Mouse (Mus musculus): Measurements from ENCODE around the gene Hand1. TPM values are rescaled to one million over a fixed set of nuclear protein-coding genes. Genes with fewer than 3 reads are reported as not detected.

Gene Hand1
- polyA plus RNA-seq (2012; rRNA removed) = not detected in 2 replicates

DNA sequence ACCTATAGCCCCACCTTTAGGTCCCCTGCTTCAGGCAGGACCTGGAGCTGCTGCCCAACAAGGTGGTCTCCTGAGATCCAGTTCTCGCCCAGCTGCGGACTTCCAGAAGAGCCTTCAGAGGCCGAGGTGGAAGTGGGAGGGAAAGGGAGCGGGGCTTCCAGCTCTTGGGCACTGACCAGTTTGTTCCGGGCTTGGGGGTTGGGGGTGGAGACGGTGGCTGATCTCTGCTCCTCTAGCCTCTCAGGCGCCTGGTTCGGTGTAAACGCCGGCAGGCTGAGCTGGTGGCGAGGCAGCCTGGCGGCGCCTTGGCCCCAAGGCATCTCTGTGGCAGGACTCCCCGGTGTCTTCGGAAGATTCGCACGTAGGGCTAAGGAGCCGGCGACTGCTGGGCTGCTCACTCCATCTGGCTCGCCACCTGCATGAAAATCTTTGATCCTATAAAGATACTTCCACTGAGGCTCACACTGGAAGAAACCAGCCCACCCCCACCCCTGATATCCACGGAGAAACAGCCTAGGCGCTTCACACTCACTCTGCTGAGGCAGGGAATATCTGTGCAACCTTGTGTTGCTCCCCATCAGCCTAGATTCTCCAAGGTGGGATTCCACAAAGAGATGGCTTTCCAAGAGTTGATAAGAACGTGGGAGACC is at the start of gene Hand1:
Gene Hand1 (minus strand): TSS at position 267 of the 650 bp plus-strand sequence.
- TF ChIP-seq POLR2A (IDR thresholded peaks at IDR 0.05; ENCODE audit: extremely low read depth, insufficient read depth, low read length) (no peak), CTCF (IDR thresholded peaks at IDR 0.05; ENCODE audit: extremely low read depth, insufficient read depth, low read length) (no peak)
- H3K4me3 ChIP-seq (ENCODE audit: insufficient read depth, low read length) = no peak within 1 kb of the TSS
- H3K4me1 ChIP-seq (ENCODE audit: control insufficient read depth, insufficient read depth, low read length) = no peaks in the 10 kb centered on the region
- no peak within 1 kb of the TSS for H3K27ac ChIP-seq (ENCODE audit: insufficient read depth, low read length)

DNA sequence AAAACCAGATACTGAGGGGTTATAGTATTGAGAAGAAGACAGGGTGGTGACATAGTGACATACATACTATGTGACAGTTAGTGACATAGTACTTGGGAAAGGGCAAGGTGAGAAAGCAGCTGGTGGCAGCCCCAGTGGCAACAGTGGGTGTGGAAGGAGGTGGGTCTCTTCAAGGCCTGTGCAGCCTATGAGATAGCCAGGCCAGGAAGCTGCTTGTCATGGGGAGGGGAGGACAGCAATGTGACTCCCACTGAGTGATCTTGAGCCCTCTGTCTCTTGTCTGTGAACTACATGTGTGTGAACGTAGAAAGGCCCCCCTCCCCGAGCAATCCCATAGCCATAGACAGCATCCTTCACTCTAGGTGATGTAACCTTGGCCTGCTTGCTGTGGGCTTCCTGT is 43.5 kb upstream of the Hand1 start:
- Histone ChIP-seq H3K4me3 (ENCODE audit: insufficient read depth, low read length) (no peak overlapping the region), H3K4me1 (ENCODE audit: control insufficient read depth, insufficient read depth, low read length) (no peaks in the 10 kb centered on the region), H3K27ac (ENCODE audit: insufficient read depth, low read length) (no peak overlapping the region)
- TF ChIP-seq POLR2A (IDR thresholded peaks at IDR 0.05; ENCODE audit: extremely low read depth, insufficient read depth, low read length) (no peak), CTCF (IDR thresholded peaks at IDR 0.05; ENCODE audit: extremely low read depth, insufficient read depth, low read length) (no peak)

DNA sequence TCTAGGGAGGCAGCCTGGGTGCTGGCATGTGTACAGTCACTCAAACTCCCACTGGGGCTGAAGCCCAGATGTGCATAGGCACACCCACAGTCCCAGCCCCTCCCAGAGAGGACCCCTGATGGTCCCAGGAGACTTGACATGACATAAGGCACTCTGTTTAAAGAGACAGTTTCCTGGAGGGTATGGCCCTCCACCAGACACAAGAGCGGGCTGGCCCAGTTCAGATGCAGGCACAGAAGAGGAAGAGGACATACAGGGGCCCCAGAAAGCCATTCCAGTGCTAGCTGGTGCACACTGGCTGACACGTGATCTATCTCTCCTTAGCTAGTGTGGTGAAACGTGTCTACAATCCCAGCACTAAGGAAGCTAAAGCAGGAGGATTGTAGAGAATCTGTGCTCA is 40.4 kb upstream of the Hand1 start:
- TF ChIP-seq CTCF (IDR thresholded peaks at IDR 0.05; ENCODE audit: extremely low read depth, insufficient read depth, low read length) (no peak), POLR2A (IDR thresholded peaks at IDR 0.05; ENCODE audit: extremely low read depth, insufficient read depth, low read length) (no peak)
- no peak overlapping the region for H3K27ac ChIP-seq (ENCODE audit: insufficient read depth, low read length)
- no peak overlapping the region for H3K4me3 ChIP-seq (ENCODE audit: insufficient read depth, low read length)
- H3K4me1 ChIP-seq (ENCODE audit: control insufficient read depth, insufficient read depth, low read length) = no peaks in the 10 kb centered on the region

DNA sequence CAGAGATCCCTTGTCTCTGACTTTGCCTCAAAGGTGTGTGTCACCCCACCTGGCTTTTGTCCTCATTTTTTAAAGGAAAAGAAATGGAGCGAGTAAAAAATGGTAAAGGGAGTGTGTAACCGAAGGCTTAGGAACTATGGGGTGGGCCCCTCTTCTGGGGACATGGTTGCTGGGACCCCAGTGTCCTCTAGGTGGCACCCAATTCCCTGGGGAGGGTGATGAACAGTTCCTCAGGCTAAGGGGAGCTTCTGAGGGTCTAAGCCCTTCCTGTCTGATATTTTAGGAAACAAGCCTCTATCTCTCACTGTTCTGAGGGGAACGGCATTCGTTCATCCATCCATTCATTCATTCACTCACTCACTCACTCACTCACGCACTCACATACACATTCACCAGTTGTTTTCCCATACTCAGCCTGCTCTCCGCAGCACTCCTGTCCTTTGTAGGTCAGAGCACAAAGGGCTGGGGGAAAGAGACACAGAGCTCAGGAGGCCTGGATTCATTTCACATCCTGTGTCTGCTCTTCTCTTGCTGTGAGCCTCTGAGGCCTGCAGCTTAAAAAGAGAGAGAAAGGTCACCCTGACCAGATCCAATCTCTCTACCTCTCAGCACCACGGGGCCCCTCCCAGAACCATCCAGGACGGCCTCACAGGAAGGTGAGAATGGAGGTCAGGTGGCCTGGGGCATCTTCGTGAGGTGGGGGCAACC is 36.3 kb upstream of the Hand1 start:
- no peak for TF ChIP-seq POLR2A (IDR thresholded peaks at IDR 0.05; ENCODE audit: extremely low read depth, insufficient read depth, low read length)
- TF ChIP-seq CTCF (IDR thresholded peaks at IDR 0.05; ENCODE audit: extremely low read depth, insufficient read depth, low read length) = peak; percentile 47
- Histone ChIP-seq H3K4me3 (ENCODE audit: insufficient read depth, low read length) (no peak overlapping the region), H3K27ac (ENCODE audit: insufficient read depth, low read length) (no peak overlapping the region), H3K4me1 (ENCODE audit: control insufficient read depth, insufficient read depth, low read length) (no peaks in the 10 kb centered on the region)

DNA sequence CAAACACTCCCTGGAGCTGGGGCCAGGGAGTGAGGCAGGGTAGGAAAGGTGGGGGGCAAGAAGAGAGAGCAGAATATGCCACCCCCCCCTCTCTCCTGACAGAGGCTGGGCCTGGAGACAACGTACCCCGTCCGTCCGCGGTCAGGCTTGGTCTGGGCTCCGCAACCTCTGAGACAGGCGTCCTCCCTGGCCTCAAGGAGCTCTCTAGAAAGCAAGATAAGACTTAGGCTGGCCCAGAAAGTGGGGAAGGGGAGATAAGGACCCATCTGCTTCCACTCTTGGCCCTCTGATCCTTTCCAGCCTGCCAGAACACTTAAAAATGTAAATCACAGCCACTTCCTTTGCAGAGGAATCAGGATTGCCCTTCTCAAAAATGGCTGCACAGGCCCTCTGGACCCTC is 33.8 kb upstream of the Hand1 start:
- no peaks in the 10 kb centered on the region for H3K4me1 ChIP-seq (ENCODE audit: control insufficient read depth, insufficient read depth, low read length)
- H3K4me3 ChIP-seq (ENCODE audit: insufficient read depth, low read length) = no peak overlapping the region
- no peak overlapping the region for H3K27ac ChIP-seq (ENCODE audit: insufficient read depth, low read length)
- TF ChIP-seq CTCF (IDR thresholded peaks at IDR 0.05; ENCODE audit: extremely low read depth, insufficient read depth, low read length) (no peak), POLR2A (IDR thresholded peaks at IDR 0.05; ENCODE audit: extremely low read depth, insufficient read depth, low read length) (no peak)

DNA sequence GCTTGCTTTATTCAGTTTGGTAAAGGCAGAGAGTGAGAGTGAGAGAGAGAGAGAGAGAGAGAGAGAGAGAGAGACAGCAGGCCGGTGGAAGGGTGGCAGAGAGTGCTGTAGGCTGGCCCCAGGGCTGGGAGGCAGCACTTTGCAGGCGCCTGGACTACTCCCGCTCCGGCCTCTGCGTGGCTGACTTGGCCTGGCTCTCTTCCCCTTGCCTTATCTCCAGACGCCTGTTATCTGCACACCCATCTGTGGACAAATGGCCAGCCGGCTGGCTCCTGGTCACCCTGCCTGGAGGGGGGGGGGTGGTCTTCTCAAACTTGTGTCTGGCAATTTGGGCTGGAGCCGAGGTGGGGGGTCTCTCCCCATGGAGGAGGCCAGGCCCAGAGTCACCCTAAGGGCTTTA is 32.0 kb upstream of the Hand1 start:
- TF ChIP-seq POLR2A (IDR thresholded peaks at IDR 0.05; ENCODE audit: extremely low read depth, insufficient read depth, low read length) = no peak
- no peak for TF ChIP-seq CTCF (IDR thresholded peaks at IDR 0.05; ENCODE audit: extremely low read depth, insufficient read depth, low read length)
- Histone ChIP-seq H3K4me1 (ENCODE audit: control insufficient read depth, insufficient read depth, low read length) (no peaks in the 10 kb centered on the region), H3K4me3 (ENCODE audit: insufficient read depth, low read length) (no peak overlapping the region), H3K27ac (ENCODE audit: insufficient read depth, low read length) (no peak overlapping the region)

- TF ChIP-seq CTCF (IDR thresholded peaks at IDR 0.05; ENCODE audit: extremely low read depth, insufficient read depth, low read length) = no peak
- TF ChIP-seq POLR2A (IDR thresholded peaks at IDR 0.05; ENCODE audit: extremely low read depth, insufficient read depth, low read length) = no peak
- H3K4me1 ChIP-seq (ENCODE audit: control insufficient read depth, insufficient read depth, low read length) = no peaks in the 10 kb centered on the region
- H3K4me3 ChIP-seq (ENCODE audit: insufficient read depth, low read length) = no peak overlapping the region
- H3K27ac ChIP-seq (ENCODE audit: insufficient read depth, low read length) = no peak overlapping the region
Observed at GRCm38 (mm10) chr11:57862088-57862487, 29.5 kb upstream of the Hand1 start.

- H3K27ac ChIP-seq (ENCODE audit: insufficient read depth, low read length) = no peak overlapping the region
- TF ChIP-seq CTCF (IDR thresholded peaks at IDR 0.05; ENCODE audit: extremely low read depth, insufficient read depth, low read length) = no peak
- no peak for TF ChIP-seq POLR2A (IDR thresholded peaks at IDR 0.05; ENCODE audit: extremely low read depth, insufficient read depth, low read length)
- H3K4me1 ChIP-seq (ENCODE audit: control insufficient read depth, insufficient read depth, low read length) = no peaks in the 10 kb centered on the region
- no peak overlapping the region for H3K4me3 ChIP-seq (ENCODE audit: insufficient read depth, low read length)
Observed at GRCm38 (mm10) chr11:57857709-57858108, 25.1 kb upstream of the Hand1 start.

- H3K27ac ChIP-seq (ENCODE audit: insufficient read depth, low read length) = no peak overlapping the region
- TF ChIP-seq CTCF (IDR thresholded peaks at IDR 0.05; ENCODE audit: extremely low read depth, insufficient read depth, low read length) = no peak
- no peak for TF ChIP-seq POLR2A (IDR thresholded peaks at IDR 0.05; ENCODE audit: extremely low read depth, insufficient read depth, low read length)
Observed at GRCm38 (mm10) chr11:57853571-57853970, 21.0 kb upstream of the Hand1 start.

GRCm38 (mm10) chr11:57850931-57851330 is 18.3 kb upstream of the Hand1 start:
- no peaks in the 10 kb centered on the region for H3K4me1 ChIP-seq (ENCODE audit: control insufficient read depth, insufficient read depth, low read length)
- no peak for TF ChIP-seq POLR2A (IDR thresholded peaks at IDR 0.05; ENCODE audit: extremely low read depth, insufficient read depth, low read length)
- H3K4me3 ChIP-seq (ENCODE audit: insufficient read depth, low read length) = no peak overlapping the region
- H3K27ac ChIP-seq (ENCODE audit: insufficient read depth, low read length) = no peak overlapping the region

More at GRCm38 (mm10) chr11:57853571-57853970, 21.0 kb upstream of the Hand1 start:
- H3K4me1 ChIP-seq (ENCODE audit: control insufficient read depth, insufficient read depth, low read length) = no peaks in the 10 kb centered on the region
- H3K4me3 ChIP-seq (ENCODE audit: insufficient read depth, low read length) = no peak overlapping the region

Measured in cortical plate, adult 2 months (tissue).